ENCODE assay signal across 17 mouse cellular contexts in the genomic region with DNA sequence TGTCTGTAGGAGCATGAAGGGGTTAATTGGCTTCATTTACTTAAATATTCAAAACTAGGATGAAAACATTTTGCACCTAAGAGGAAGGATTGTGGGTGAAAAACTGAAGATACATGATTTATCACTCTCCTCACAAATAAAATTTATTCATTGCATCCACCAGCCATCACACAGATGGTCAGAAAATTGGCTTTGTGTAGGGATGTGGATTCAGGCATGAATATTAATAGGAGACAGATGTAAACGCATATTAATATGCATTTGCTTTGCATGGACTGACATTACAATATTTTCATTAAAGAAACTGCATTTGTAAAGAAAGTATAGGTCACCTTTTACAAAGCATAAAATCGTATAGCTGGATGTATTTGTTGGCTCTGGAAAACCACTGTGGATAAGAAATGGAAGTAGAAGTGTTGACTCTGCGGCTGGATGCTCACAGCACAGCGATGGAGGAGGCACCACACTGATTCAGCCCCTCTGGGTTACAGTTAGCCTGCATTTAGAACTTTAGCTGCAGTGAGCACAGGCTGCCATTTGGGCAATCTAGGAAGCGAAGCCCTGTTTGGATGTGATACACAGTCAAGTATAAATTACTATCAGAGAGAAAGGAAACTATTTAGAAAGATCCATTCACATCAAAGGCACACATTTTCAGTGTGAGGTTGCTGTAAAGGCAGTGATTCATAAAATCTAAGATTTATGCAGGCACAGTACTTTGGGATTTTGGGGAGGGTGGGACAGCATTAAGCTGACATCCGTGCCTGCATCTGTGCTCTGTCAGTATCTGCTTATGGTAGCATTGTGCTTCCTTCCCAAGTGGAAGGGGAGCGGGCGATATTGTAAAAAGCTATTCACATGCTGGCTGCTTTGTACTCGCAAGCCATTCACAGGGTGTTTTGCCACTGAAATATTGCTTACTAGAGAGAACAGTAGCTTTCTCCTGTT.
DNase-seq lines count a peak whose midpoint lies in the region; ATAC-seq lines count a peak whose summit lies in the region.
"Had no signal": no experiment of that assay in that cellular context is flagged by ENCODE, and none has a peak within 500 bp of the region (broad histone marks: within the 10 kb centered on the region; RNA-seq: fewer than 3 reads in every experiment).

No protein-coding gene starts in this region.

- DNase-seq in cerebellum, postnatal 10 days = peak; percentile 23 to 29
- DNase-seq in cerebellum, postnatal 36 days = no peak
- peak; percentile 4 for DNase-seq in right cerebral cortex, adult 18-20 months
- DNase-seq in right cerebral cortex, adult 2 months (ENCODE audit: low spot score in 2 of 2) = no peak
- DNase-seq in mesoderm, embryonic 11.5 days (ENCODE audit: low read depth, low spot score) = peak; percentile 4
- no peak for DNase-seq in urinary bladder, postnatal 4 days (ENCODE audit: low spot score in 2 of 2)
- DNase-seq: adrenal gland, postnatal 14 days; cerebellum, adult 9-10 months; kidney, postnatal 4 days; lung, adult 18-20 months; thymus, adult 18-20 months had no signal

- no peaks in the 10 kb centered on the region for H3K9me3 ChIP-seq in neural tube, embryonic 15.5 days (replicated peaks)
- H3K9me3 ChIP-seq: embryonic facial prominence, embryonic 15.5 days; heart, embryonic 13.5 days; intestine, embryonic 15.5 days; limb, embryonic 13.5 days had no signal

- H3K27me3 ChIP-seq in neural tube, embryonic 15.5 days (replicated peaks) = no peaks in the 10 kb centered on the region
- H3K27me3 ChIP-seq: embryonic facial prominence, embryonic 15.5 days; heart, embryonic 13.5 days; intestine, embryonic 15.5 days; limb, embryonic 13.5 days had no signal

- 23% methylated on average over 9 of the region's 9 CpGs for WGBS in neural tube, embryonic 15.5 days

- H3K4me3 ChIP-seq in neural tube, embryonic 15.5 days (replicated peaks) = no peak overlapping the region
- H3K4me3 ChIP-seq: embryonic facial prominence, embryonic 15.5 days; heart, embryonic 13.5 days; intestine, embryonic 15.5 days; limb, embryonic 13.5 days had no signal

- peak overlapping the region; percentile 77 for H3K27ac ChIP-seq in neural tube, embryonic 15.5 days (replicated peaks)
- H3K27ac ChIP-seq: embryonic facial prominence, embryonic 15.5 days; heart, embryonic 13.5 days; intestine, embryonic 15.5 days; limb, embryonic 13.5 days had no signal

- no peak overlapping the region for H3K9ac ChIP-seq in neural tube, embryonic 15.5 days (replicated peaks)
- H3K9ac ChIP-seq: embryonic facial prominence, embryonic 15.5 days; heart, embryonic 13.5 days; intestine, embryonic 15.5 days; limb, embryonic 13.5 days had no signal

- no peaks in the 10 kb centered on the region for H3K36me3 ChIP-seq in neural tube, embryonic 15.5 days
- H3K36me3 ChIP-seq: embryonic facial prominence, embryonic 15.5 days; heart, embryonic 13.5 days; intestine, embryonic 15.5 days; limb, embryonic 13.5 days had no signal

- peak overlapping the region; percentile 43 for H3K4me2 ChIP-seq in neural tube, embryonic 15.5 days
- H3K4me2 ChIP-seq: embryonic facial prominence, embryonic 15.5 days; heart, embryonic 13.5 days; intestine, embryonic 15.5 days; limb, embryonic 13.5 days had no signal

- ATAC-seq in neural tube, embryonic 15.5 days (ENCODE audit: low FRiP score) = peak; percentile 85
- no peak for ATAC-seq in cerebellum, adult (ENCODE audit: insufficient number of reproducible peaks, low FRiP score, low TSS enrichment)
- ATAC-seq: intestine, embryonic 15.5 days had no signal

- H3K4me1 ChIP-seq in neural tube, embryonic 15.5 days = peaks cover 14% of the 10 kb centered on the region
- H3K4me1 ChIP-seq: heart, embryonic 13.5 days; intestine, embryonic 15.5 days; limb, embryonic 13.5 days had no signal

Comparison
In these comparisons a context has a peak if more than half of its experiments do, and no peak if none do; other contexts are left out.
1. DNase-seq: peak in cerebellum, postnatal 10 days (2 of 2), right cerebral cortex, adult 18-20 months (single experiment) and mesoderm, embryonic 11.5 days (single experiment); none in cerebellum, postnatal 36 days (0 of 2), right cerebral cortex, adult 2 months (0 of 2) and urinary bladder, postnatal 4 days (0 of 2).